Mouse (Mus musculus) heart, adult 2 months (tissue): Measurements from ENCODE around the gene Pgghg. TPM values are rescaled to one million over a fixed set of nuclear protein-coding genes. Genes with fewer than 3 reads are reported as not detected.
A peak's percentile ranks its signal among the peaks of the same experiment; 100 is the strongest.
"Not testable (repeated sequence)": the region's sequence is repeated elsewhere in the genome, so short reads cannot be mapped to it uniquely, and the experiment has no call there.

Experiments used
- DNase-seq, 2 experiments: peaks; one replicate each; pipeline ENCODE4 v3.0.0; 2021
- H3K27ac ChIP-seq: fragments of 200-600 bp; 2 replicates; pipeline ENCODE4 v1.8.1; 2022
- H3K27me3 ChIP-seq: fragments of 200-500 bp; 2 replicates; pipeline ENCODE4 v1.6.1; 2012; ENCODE audit warnings: mild to moderate bottlenecking, low read length, inconsistent platforms, mixed read lengths; ENCODE audit not compliant: control insufficient read depth, insufficient read depth
- H3K36me3 ChIP-seq: fragments of 200-500 bp; 2 replicates; pipeline ENCODE4 v1.6.1; 2012; ENCODE audit warnings: low read length, inconsistent platforms; ENCODE audit not compliant: control insufficient read depth, insufficient read depth
- H3K4me1 ChIP-seq: fragments of 200-500 bp; 2 replicates; pipeline ENCODE4 v1.6.1; 2011; ENCODE audit warnings: low read length; ENCODE audit not compliant: control insufficient read depth, insufficient read depth
- H3K4me3 ChIP-seq: fragments of 200-600 bp; 2 replicates; pipeline ENCODE4 v1.8.1; 2022
- H3K79me2 ChIP-seq: fragments of 200-500 bp; replicated peaks from 2 replicates; pipeline ENCODE4 v1.6.1; 2012; ENCODE audit warnings: mild to moderate bottlenecking, inconsistent platforms, low read length, moderate library complexity, mixed read lengths; ENCODE audit not compliant: control insufficient read depth, insufficient read depth
- H3K9ac ChIP-seq: fragments of 200-500 bp; 2 replicates; pipeline ENCODE4 v1.6.1; 2012; ENCODE audit warnings: low read depth, mild to moderate bottlenecking, control low read depth, inconsistent platforms, low read length, mixed read lengths
- CTCF ChIP-seq: fragments of 200-600 bp; IDR thresholded peaks from 2 replicates; pipeline ENCODE4 v1.8.1; 2022; ENCODE audit warnings: antibody characterized with exemption, mild to moderate bottlenecking, moderate library complexity
- EP300 ChIP-seq: fragments of 200-500 bp; IDR thresholded peaks from 2 replicates; pipeline ENCODE4 v1.6.1; 2011; ENCODE audit warnings: low read depth, low read length, control low read depth; ENCODE audit not compliant: insufficient read depth
- POLR2A ChIP-seq: fragments of 200-500 bp; IDR thresholded peaks from 2 replicates; pipeline ENCODE4 v1.6.1; 2011; ENCODE audit warnings: mild to moderate bottlenecking, low read depth, low read length, control low read depth; ENCODE audit not compliant: insufficient read depth
- WGBS: fragments of 180-500 bp; shearing (Covaris S2); methylation state at CpG from one replicate; pipeline ENCODE4 v1.1.7; 2018; 5-methylcytosine and 5-hydroxymethylcytosine counted together
- intact Hi-C: fragments of 180-260 bp; cut with DNase I; formaldehyde crosslinking; loops from one replicate; pipeline ENCODE4 v1.15.1; 2025
- polyA plus RNA-seq: library from polyadenylated mRNA; depleted of rRNA; stranded (reverse); fragments of >200 nt; gene quantifications from 2 replicates; pipeline ENCODE4 v1.2.3, GENCODE M21; 2012
- total RNA-seq, 2 experiments: library from RNA; stranded (reverse); gene quantifications; 2 replicates each; pipeline ENCODE4 v1.2.3; 2021

Gene Pgghg
- total and polyA plus RNA-seq, 3 experiments, result 4.0 to 13.0 (median 5.8) TPM

DNA sequence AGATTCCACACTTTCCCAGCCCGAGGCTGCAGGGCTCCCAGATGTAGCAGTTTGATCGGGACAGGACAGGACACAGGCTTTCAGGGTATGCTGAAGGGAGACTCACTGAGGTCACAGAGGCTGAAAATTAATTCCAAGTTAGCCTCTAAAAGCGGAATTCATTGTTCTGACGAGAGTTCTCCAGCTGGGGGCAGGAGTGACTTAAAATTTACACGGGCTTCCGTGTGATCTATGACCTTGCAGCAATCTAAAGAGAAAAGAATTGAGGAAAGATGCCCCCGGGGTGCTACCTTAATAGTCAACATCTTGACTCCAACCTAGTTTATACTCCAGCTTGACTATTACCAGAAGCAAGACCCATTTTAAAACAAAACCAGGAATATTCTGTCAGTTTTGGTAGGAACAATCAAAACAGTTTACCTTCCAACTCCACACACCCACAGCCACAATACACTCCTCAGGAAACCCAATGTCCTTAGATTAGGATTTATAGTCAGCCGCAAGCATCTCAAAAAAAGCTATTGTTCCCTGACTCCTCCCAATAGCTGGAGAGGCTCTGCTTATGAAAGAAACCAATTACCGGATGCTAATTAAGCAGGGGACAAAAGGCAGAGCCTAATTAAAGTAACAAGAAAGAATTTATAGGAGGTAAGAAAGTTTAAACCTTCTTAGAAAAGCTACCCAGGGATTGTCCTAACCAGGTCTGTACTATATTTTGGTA is 18.1 kb downstream of the Pgghg start:
- no peaks in the 10 kb centered on the region for H3K79me2 ChIP-seq

DNA sequence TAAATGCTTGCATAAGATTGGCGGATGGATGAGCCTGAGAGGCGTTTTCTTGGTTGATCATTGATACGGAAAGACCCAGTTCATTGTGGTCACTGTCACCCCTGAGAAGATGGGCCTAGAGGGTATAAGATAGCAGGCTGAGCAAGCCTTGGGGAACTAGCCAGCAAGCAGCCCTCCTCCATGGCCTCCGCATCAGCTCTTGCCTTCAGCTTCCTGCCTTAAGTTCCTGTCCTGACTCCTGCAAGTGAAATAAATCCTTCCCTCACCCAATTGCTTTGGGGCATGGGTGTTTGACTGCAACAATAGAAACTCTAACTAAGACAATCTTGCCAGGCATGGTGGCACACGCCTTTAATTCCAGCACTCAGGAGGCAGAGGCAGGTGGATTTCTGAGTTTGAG is 18.8 kb downstream of the Pgghg start:
- no peak for DNase-seq
- Histone ChIP-seq H3K4me3 (no peak overlapping the region), H3K9ac (no peak overlapping the region), H3K27me3 (no peaks in the 10 kb centered on the region), H3K27ac (peak overlapping the region; percentile 55; the same call in 1 of the 2 replicates), H3K79me2 (no peaks in the 10 kb centered on the region), H3K4me1 (peaks cover 12% of the 10 kb centered on the region), H3K36me3 (peaks cover 3% of the 10 kb centered on the region; the same call in 1 of the 2 replicates)
- intact Hi-C loops, result no loop called here
- TF ChIP-seq POLR2A (no peak), CTCF (no peak), EP300 (no peak)
- 80% methylated on average over 5 of the region's 5 CpGs for WGBS

More for the DNA sequence above, 18.1 kb downstream of the Pgghg start:
- Histone ChIP-seq H3K4me3 (no peak overlapping the region), H3K9ac (peak overlapping the region; percentile 58), H3K27ac (peak overlapping the region; percentile 55), H3K27me3 (no peaks in the 10 kb centered on the region), H3K36me3 (peaks cover 3% of the 10 kb centered on the region; the same call in 1 of the 2 replicates), H3K4me1 (peaks cover 12% of the 10 kb centered on the region)
- TF ChIP-seq EP300, result no peak
- TF ChIP-seq CTCF, result peak; percentile 76
- intact Hi-C loops, result loop anchor here (1.0 to 5.0 kb wide), 4 partner anchors 50 to 215 kb away; no protein-coding TSS in a partner anchor
- 15% methylated on average over 9 of the region's 9 CpGs for WGBS
- DNase-seq, result peak; percentile 61 to 73

DNA sequence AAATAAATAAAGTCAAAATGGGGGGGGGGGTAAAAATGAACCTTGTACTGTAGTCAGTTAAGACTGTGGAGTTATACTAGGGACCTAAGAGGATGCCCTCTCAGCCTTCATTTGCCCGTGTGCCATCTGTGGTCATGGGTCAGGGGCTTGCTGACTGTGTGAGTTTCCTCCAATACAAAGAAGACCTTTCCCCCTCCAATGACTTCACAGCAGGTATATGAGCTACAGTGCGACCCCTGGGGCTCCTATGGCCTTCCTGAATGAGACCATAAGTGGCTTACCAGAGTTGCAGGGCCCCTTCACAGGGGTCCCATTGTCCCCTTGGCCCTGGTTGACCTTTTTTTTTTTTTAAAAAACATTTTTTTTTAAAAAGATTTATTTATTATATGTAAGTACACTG is 20.2 kb downstream of the Pgghg start:
- no peak overlapping the region for H3K4me3 ChIP-seq
- TF ChIP-seq CTCF (no peak), EP300 (no peak), POLR2A (no peak)
- no peaks in the 10 kb centered on the region for H3K27me3 ChIP-seq
- 90% methylated on average over 2 of the region's 2 CpGs for WGBS
- no peak for DNase-seq
- H3K9ac ChIP-seq, result no peak overlapping the region
- H3K27ac ChIP-seq, result no peak overlapping the region
- no peaks in the 10 kb centered on the region for H3K79me2 ChIP-seq
- H3K4me1 ChIP-seq, result peaks cover 8% of the 10 kb centered on the region
- peaks cover 3% of the 10 kb centered on the region; the same call in 1 of the 2 replicates for H3K36me3 ChIP-seq
- intact Hi-C loops, result no loop called here

DNA sequence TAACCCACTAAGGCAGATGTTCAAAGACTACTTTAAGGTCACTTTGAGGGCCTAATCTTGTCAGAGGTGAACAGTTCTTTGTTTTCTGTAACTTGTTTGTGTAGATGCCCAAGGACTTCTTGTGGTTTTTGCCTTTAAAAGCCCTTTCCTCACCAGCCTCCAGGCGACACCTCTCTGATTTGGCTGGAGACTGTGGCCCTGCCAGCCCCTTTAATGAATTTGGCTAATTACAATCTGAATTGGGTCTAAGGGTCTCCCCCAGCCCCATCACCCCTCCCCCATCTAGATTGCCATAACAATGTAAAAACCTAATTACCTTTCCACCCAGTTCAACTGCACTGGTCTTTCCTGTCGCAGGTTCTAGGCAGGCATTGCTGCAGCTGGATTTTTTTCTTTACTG is 21.5 kb downstream of the Pgghg start:
- H3K9ac ChIP-seq, result no peak overlapping the region
- TF ChIP-seq CTCF (no peak), POLR2A (no peak), EP300 (no peak)
- H3K27me3 ChIP-seq, result no peaks in the 10 kb centered on the region
- H3K79me2 ChIP-seq, result no peaks in the 10 kb centered on the region
- DNase-seq, result no peak
- peaks cover 2% of the 10 kb centered on the region for H3K4me1 ChIP-seq
- intact Hi-C loops, result no loop called here
- peaks cover 3% of the 10 kb centered on the region; the same call in 1 of the 2 replicates for H3K36me3 ChIP-seq
- 83% methylated on average over 2 of the region's 2 CpGs for WGBS
- no peak overlapping the region for H3K4me3 ChIP-seq
- H3K27ac ChIP-seq, result no peak overlapping the region

DNA sequence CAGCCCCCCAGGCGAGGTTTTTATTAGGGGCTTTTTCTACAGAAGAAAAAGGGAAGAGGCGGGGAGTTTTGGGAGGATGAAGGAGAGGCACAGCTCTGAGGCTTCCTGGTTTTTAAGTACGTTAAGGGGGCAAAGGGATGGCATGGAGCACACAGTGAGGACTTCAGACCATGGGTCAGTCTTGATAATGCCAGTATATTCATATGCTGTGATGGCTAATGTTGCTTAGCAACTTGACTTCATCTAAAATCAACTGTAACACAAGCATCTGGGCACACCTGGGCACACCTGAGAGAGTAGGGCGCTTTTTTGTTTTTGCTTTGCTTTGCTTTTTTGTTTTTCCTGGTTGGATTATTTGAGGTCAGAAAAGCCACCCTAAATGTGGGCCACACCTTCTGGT is 25.7 kb downstream of the Pgghg start, which contains the start of gene Ifitm1:
Gene Ifitm1 (plus strand): TSS at position 301 of the 400 bp plus-strand sequence.
- no peaks in the 10 kb centered on the region for H3K36me3 ChIP-seq
- intact Hi-C loops, result no loop called here
- peaks cover 6% of the 10 kb centered on the region for H3K4me1 ChIP-seq
- H3K79me2 ChIP-seq, result no peaks in the 10 kb centered on the region
- no peak for DNase-seq
- no peak within 1 kb of the TSS for H3K9ac ChIP-seq
- no peak within 1 kb of the TSS for H3K27ac ChIP-seq
- 88% methylated on average over 4 of the region's 4 CpGs for WGBS
- no peak within 1 kb of the TSS for H3K4me3 ChIP-seq
- no peaks in the 10 kb centered on the region for H3K27me3 ChIP-seq
- TF ChIP-seq POLR2A, result no peak
- no peak for TF ChIP-seq EP300
- no peak for TF ChIP-seq CTCF

DNA sequence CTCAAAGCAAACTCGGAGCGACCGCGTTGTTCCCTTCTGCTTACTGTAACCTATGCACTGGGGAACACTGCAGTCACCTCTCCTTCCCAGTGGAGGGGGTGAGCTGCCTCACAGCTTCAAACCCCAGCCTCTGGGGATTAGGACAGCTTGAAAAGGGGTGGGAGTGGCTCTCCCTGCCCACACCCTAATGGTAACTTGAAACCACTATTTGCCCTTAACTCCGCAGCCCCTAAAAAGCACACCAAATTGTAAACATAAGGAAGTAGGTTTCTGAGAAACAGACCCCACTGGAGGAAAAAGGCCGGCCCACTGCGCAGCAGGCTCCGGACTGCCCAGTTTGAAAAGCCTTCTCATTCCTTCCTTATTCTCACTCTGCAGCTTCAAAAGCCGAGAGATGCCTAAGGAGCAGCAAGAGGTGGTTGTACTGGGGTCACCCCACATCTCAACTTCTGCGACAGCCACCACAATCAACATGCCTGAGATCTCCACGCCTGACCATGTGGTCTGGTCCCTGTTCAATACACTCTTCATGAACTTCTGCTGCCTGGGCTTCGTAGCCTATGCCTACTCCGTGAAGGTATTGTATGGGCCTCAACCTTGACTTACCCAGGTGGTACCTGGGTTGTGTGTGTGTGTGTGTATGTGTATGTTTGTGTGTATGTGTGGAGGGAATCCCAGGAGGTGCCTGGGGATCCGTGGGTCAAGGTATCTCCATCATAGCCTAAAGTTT is 26.8 kb downstream of the Pgghg start:
- intact Hi-C loops, result no loop called here
- Histone ChIP-seq H3K4me1 (peaks cover 7% of the 10 kb centered on the region), H3K79me2 (no peaks in the 10 kb centered on the region), H3K36me3 (no peaks in the 10 kb centered on the region), H3K27me3 (no peaks in the 10 kb centered on the region), H3K27ac (no peak overlapping the region), H3K9ac (peak overlapping the region; percentile 62), H3K4me3 (no peak overlapping the region)
- TF ChIP-seq CTCF, result no peak
- TF ChIP-seq POLR2A, result no peak
- no peak for TF ChIP-seq EP300
- no peak for DNase-seq
- WGBS, result 34% methylated on average over 14 of the region's 14 CpGs

DNA sequence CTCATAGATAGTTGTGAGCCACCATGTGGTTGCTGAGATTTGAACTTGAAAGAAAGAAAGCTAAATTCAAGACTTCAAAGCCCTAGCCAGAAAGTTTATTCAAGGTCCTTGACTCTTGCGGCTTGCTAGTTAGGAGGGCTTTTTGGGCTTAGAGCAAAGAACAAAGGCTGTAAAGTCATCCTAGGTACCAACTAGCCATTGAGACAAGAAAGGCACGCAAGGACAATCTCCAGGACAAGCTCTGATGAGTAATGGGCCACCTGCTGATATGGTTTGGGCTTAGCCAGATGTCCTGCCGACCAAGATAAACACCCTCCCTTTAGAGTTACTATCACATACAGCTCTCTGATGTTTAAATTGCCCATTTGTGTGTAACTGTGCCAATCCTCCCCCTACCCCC is 27.5 kb downstream of the Pgghg start:
- H3K27me3 ChIP-seq, H3K9ac ChIP-seq, intact Hi-C loops, DNase-seq, H3K36me3 ChIP-seq, H3K4me1 ChIP-seq, H3K27ac ChIP-seq, H3K79me2 ChIP-seq, H3K4me3 ChIP-seq: not testable (repeated sequence)
- 42% methylated on average over 3 of the region's 3 CpGs for WGBS
